Mouse (Mus musculus) urinary bladder, postnatal 4 days (tissue): ENCODE results near the gene Htr1f.

ENCODE experiments used
- DNase-seq, 2 experiments: peaks; one replicate each; pipeline ENCODE4 v3.0.0; 2021 to 2022; ENCODE audit warnings: low spot score in 2 of 2

Gene Htr1f

GRCm38 (mm10) chr16:64961690-64962089 is 144.0 kb downstream of the Htr1f start:
- no peak for DNase-seq

GRCm38 (mm10) chr16:64941646-64942195 is 163.9 kb downstream of the Htr1f start:
- DNase-seq: no peak

- no peak for DNase-seq
These were observed 170.9 kb downstream of the Htr1f start for GRCm38 (mm10) chr16:64934793-64935192.

- DNase-seq: no peak
These were observed 171.6 kb downstream of the Htr1f start for GRCm38 (mm10) chr16:64934011-64934410.

- no peak for DNase-seq
These were observed 182.2 kb downstream of the Htr1f start for GRCm38 (mm10) chr16:64923500-64923899.

GRCm38 (mm10) chr16:64908747-64909146 is 196.9 kb downstream of the Htr1f start:
- no peak for DNase-seq

GRCm38 (mm10) chr16:64907112-64907511 is 198.5 kb downstream of the Htr1f start:
- DNase-seq: no peak

GRCm38 (mm10) chr16:64903328-64903727 is 202.3 kb downstream of the Htr1f start:
- DNase-seq: no peak

GRCm38 (mm10) chr16:64899084-64899483 is 206.6 kb downstream of the Htr1f start:
- DNase-seq: no peak

GRCm38 (mm10) chr16:64889496-64889895 is 216.2 kb downstream of the Htr1f start:
- DNase-seq: no peak

- DNase-seq: no peak
These were observed 220.1 kb downstream of the Htr1f start for GRCm38 (mm10) chr16:64885547-64885946.

- DNase-seq: no peak
These were observed 220.5 kb downstream of the Htr1f start for GRCm38 (mm10) chr16:64885142-64885541.

GRCm38 (mm10) chr16:64884420-64884838 is 221.2 kb downstream of the Htr1f start:
- DNase-seq: no peak

- no peak for DNase-seq
These were observed 221.8 kb downstream of the Htr1f start for GRCm38 (mm10) chr16:64883896-64884295.

- DNase-seq: no peak
These were observed 224.2 kb downstream of the Htr1f start for GRCm38 (mm10) chr16:64881442-64881841.

- no peak for DNase-seq
These were observed 224.7 kb downstream of the Htr1f start for GRCm38 (mm10) chr16:64880986-64881385.

GRCm38 (mm10) chr16:64879735-64880134 is 225.9 kb downstream of the Htr1f start:
- no peak for DNase-seq

GRCm38 (mm10) chr16:64878611-64879132 is 227.0 kb downstream of the Htr1f start:
- no peak for DNase-seq

- no peak for DNase-seq
These were observed 228.3 kb downstream of the Htr1f start for GRCm38 (mm10) chr16:64877314-64877713.

GRCm38 (mm10) chr16:64876631-64877265 is 228.9 kb downstream of the Htr1f start:
- DNase-seq: no peak

GRCm38 (mm10) chr16:64875822-64876221 is 229.8 kb downstream of the Htr1f start:
- no peak for DNase-seq

GRCm38 (mm10) chr16:64875384-64875783 is 230.3 kb downstream of the Htr1f start:
- no peak for DNase-seq
